Mouse (Mus musculus) A20 (cell line): ENCODE data around the gene Gm9958.

Experiments used
- DNase-seq: peaks from one replicate; pipeline ENCODE4 v3.0.0-alpha.2; 2011; ENCODE audit warnings: low read depth, low spot score

The Gm9958 gene

GRCm38 (mm10) chr5:90367067-90367303, at the start of gene Gm9958:
Gene Gm9958, plus strand, starts transcription at chr5:90367204.
- DNase-seq, result no peak

- no peak for DNase-seq
Observed at GRCm38 (mm10) chr5:90331071-90331470, 35.9 kb upstream of the Gm9958 start.

GRCm38 (mm10) chr5:90332478-90332877, 34.5 kb upstream of the Gm9958 start:
- DNase-seq, result no peak

- DNase-seq, result no peak
Observed at GRCm38 (mm10) chr5:90338177-90339091, 28.6 kb upstream of the Gm9958 start.

GRCm38 (mm10) chr5:90339129-90339952, 27.7 kb upstream of the Gm9958 start:
- DNase-seq, result no peak

- DNase-seq, result no peak
Observed at GRCm38 (mm10) chr5:90339953-90340343, 27.1 kb upstream of the Gm9958 start.

GRCm38 (mm10) chr5:90340847-90341246, 26.2 kb upstream of the Gm9958 start:
- DNase-seq, result no peak

GRCm38 (mm10) chr5:90346877-90347276, 20.1 kb upstream of the Gm9958 start:
- no peak for DNase-seq

GRCm38 (mm10) chr5:90353552-90354317, 13.3 kb upstream of the Gm9958 start:
- no peak for DNase-seq

GRCm38 (mm10) chr5:90355824-90356223, 11.2 kb upstream of the Gm9958 start:
- DNase-seq, result no peak

GRCm38 (mm10) chr5:90364526-90364925, 2.5 kb upstream of the Gm9958 start:
- peak; percentile 84 for DNase-seq

GRCm38 (mm10) chr5:90365141-90365951, 1.7 kb upstream of the Gm9958 start:
- peak; percentile 80 for DNase-seq

- DNase-seq, result peak; percentile 93
Observed at GRCm38 (mm10) chr5:90366121-90367066, 610 bp upstream of the Gm9958 start, which contains the start of gene Ankrd17. Gene Ankrd17, minus strand, starts transcription at chr5:90366577.

- DNase-seq, result no peak
Observed at GRCm38 (mm10) chr5:90370401-90370800, 3.4 kb downstream of the Gm9958 start.

- no peak for DNase-seq
Observed at GRCm38 (mm10) chr5:90373708-90374107, 6.7 kb downstream of the Gm9958 start.

GRCm38 (mm10) chr5:90381458-90381857, 14.5 kb downstream of the Gm9958 start:
- DNase-seq, result no peak

- DNase-seq, result peak; percentile 55
Observed at GRCm38 (mm10) chr5:90383080-90383479, 16.1 kb downstream of the Gm9958 start.

- DNase-seq, result no peak
Observed at GRCm38 (mm10) chr5:90393764-90394163, 26.8 kb downstream of the Gm9958 start.

GRCm38 (mm10) chr5:90394322-90394721, 27.3 kb downstream of the Gm9958 start:
- peak; percentile 20 for DNase-seq

- DNase-seq, result no peak
Observed at GRCm38 (mm10) chr5:90396817-90397216, 29.8 kb downstream of the Gm9958 start.
